Mouse (Mus musculus) frontal cortex, adult 2 months (tissue): ENCODE measurements around the gene Plin5. TPM values are rescaled to one million over a fixed set of nuclear protein-coding genes. Genes with fewer than 3 reads are reported as not detected.
"Not testable (repeated sequence)": the region's sequence is repeated elsewhere in the genome, so short reads cannot be mapped to it uniquely, and the experiment has no call there.

Experiments
- DNase-seq, 2 experiments: peaks; one replicate each; pipeline ENCODE4 v3.0.0; 2022; ENCODE audit warnings: low spot score in 1 of 2; ENCODE audit errors: extremely low spot score in 1 of 2
- polyA plus RNA-seq: library from polyadenylated mRNA; depleted of rRNA; stranded (reverse); fragments of >200 nt; gene quantifications from 2 replicates; pipeline ENCODE4 v1.2.3, GENCODE M21; 2012

The Plin5 gene
- polyA plus RNA-seq, 1 experiment, result 0.38 TPM

- DNase-seq, result peak in 1 of 2 experiments; percentile 35
Measured at GRCm38 (mm10) chr17:56108334-56109044, 8.9 kb downstream of the Plin5 start.

- no peak for DNase-seq
Measured at GRCm38 (mm10) chr17:56107736-56108135, 9.7 kb downstream of the Plin5 start.

- no peak for DNase-seq
Measured at GRCm38 (mm10) chr17:56106981-56107380, 10.4 kb downstream of the Plin5 start.

- DNase-seq, result not testable (repeated sequence)
Measured at GRCm38 (mm10) chr17:56106436-56106835, 11.0 kb downstream of the Plin5 start.

- DNase-seq, result not testable (repeated sequence)
Measured at GRCm38 (mm10) chr17:56104821-56105220, 12.6 kb downstream of the Plin5 start.

- no peak for DNase-seq
Measured at GRCm38 (mm10) chr17:56103465-56104285, 13.7 kb downstream of the Plin5 start.

GRCm38 (mm10) chr17:56102927-56103326 lies 14.5 kb downstream of the Plin5 start:
- no peak for DNase-seq

GRCm38 (mm10) chr17:56102158-56102557 lies 15.2 kb downstream of the Plin5 start:
- DNase-seq, result no peak

- no peak for DNase-seq
Measured at GRCm38 (mm10) chr17:56100811-56101210, 16.6 kb downstream of the Plin5 start.

GRCm38 (mm10) chr17:56098711-56099572 lies 18.5 kb downstream of the Plin5 start:
- no peak for DNase-seq

GRCm38 (mm10) chr17:56098180-56098579 lies 19.2 kb downstream of the Plin5 start:
- DNase-seq, result no peak

GRCm38 (mm10) chr17:56096883-56097282 lies 20.5 kb downstream of the Plin5 start:
- DNase-seq, result no peak

GRCm38 (mm10) chr17:56092794-56093193 lies 24.6 kb downstream of the Plin5 start:
- no peak for DNase-seq

GRCm38 (mm10) chr17:56092312-56092711 lies 25.1 kb downstream of the Plin5 start:
- no peak for DNase-seq

GRCm38 (mm10) chr17:56080781-56081585 lies 36.4 kb downstream of the Plin5 start:
- DNase-seq, result peak; percentile 46 to 64

- DNase-seq, result no peak
Measured at GRCm38 (mm10) chr17:56079921-56080320, 37.5 kb downstream of the Plin5 start.

GRCm38 (mm10) chr17:56078880-56079795 lies 38.3 kb downstream of the Plin5 start, which contains the start of gene Hdgfl2:
TSS of gene Hdgfl2 (plus strand) at chr17:56079634.
- peak; percentile 99 to 100 for DNase-seq

- DNase-seq, result not testable (repeated sequence)
Measured at GRCm38 (mm10) chr17:56078361-56078760, 39.0 kb downstream of the Plin5 start.

GRCm38 (mm10) chr17:56077523-56077922 lies 39.9 kb downstream of the Plin5 start:
- DNase-seq, result no peak
